Mouse (Mus musculus): ENCODE measurements around the gene Sh2b2. TPM values are rescaled to one million over a fixed set of nuclear protein-coding genes. Genes with fewer than 3 reads are reported as not detected.

Gene Sh2b2
- polyA plus RNA-seq, 1 experiment from 2014 or later = 2.6 TPM

DNA sequence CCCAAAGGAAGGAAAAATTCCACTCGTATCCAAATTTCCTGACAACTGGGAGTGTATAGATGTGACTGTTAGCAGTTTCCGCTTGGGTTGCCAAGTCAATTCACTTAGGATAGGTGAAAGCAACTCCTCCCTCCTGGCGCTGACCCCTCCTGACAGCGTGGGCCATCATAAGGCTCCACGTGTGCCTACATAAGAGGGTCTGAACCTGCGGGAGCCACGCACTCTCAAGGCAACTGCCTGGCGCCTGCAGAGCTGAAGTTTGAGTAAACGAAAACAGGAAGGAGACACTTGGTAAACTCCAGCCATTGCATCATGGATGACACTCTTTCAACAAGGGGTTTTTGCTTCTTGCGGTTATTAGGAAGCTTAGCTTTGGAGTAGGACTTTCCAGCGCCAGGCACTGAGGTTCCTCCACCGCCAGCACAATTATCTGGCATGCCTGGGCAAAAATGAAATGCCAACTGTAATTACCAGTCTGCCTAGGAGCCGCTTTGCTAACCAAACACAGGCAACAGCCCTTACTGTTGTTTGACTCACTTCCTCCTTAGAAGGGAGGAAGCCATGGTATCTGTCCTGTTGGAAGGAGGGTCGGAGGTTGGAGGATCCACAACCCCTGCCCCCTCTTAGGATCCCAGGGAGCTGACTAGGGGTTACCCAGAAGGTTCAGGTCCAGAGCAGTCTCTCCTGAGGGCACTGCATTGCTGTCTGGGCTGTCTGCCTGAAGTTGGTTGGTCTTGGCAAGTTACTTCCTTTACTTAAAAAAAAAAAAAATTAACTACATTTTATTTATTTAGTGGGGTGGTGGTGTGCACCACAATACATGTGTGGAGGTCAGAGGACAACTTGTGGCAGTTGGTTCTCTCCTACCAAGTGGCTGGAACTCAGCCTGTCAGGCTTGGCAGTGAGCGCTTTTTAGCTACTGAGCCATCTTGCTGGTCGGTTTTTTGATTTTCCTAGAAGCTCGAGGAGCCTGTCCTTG lies 74.7 kb downstream of the Sh2b2 start:
- Histone ChIP-seq H3K27ac (peak overlapping the region; percentile 73), H3K9me3 (replicated peaks) (peaks cover 6% of the 10 kb centered on the region; the same call in 1 of the 2 replicates), H3K4me1 (peaks cover 44% of the 10 kb centered on the region), H3K4me3 (peak overlapping the region; percentile 69), H3K36me3 (peaks cover 13% of the 10 kb centered on the region), H3K27me3 (replicated peaks) (no peaks in the 10 kb centered on the region), H3K4me2 (peak overlapping the region; percentile 96), H3K9ac (peak overlapping the region; percentile 76)
- peak; percentile 22 for ATAC-seq
- WGBS (ENCODE audit: insufficient replicate concordance) = 19% methylated on average over 17 of the region's 17 CpGs

DNA sequence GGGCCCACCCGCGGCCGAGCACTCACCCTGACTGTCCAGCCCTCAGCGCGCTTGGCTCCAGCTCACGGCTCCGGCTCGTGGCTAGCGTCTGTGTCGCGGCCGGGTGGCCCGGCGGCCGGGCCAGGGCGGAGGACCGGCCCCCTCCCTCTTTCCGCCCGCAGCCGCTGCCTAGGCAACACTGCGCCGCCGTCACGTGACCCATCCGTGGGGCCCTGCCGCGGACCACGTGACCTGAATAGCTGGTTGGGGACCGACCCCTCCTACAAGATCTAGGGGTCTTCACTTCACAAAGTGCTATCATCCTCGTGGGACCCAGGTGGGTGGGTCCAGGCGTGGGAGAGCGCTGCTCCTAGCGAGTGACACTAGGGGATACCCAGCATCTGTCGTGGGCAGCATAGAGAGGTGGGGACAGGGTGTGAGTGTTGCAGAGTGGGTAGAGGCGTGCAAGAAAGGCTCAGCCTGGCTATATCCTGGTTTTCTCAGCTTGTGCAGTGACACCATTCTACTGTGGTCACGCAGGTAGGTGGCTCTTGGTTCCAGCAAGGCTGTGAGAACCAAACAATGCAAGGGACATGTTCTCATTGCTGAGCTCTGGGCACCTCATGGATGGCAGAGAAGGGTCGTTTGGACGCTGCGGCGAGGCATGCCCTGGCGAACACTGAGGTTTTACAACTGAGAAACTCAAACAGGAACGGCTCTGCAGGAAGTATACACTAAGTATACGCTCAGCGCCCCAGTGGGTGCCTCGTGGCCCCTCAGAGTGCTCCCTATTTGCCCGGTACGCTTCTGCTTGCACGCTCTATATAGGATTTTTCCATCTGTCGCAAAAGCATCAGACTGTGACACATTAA lies 75.6 kb downstream of the Sh2b2 start, which contains the start of gene Orai2:
Gene Orai2 (minus strand): TSS at position 202 of the 851 bp plus-strand sequence.
- peak; percentile 79 for ATAC-seq
- H3K4me1 ChIP-seq = peaks cover 44% of the 10 kb centered on the region
- H3K9ac ChIP-seq = peak within 1 kb of the TSS; percentile 76
- WGBS (ENCODE audit: insufficient replicate concordance) = 3% methylated on average over 48 of the region's 49 CpGs
- peak within 1 kb of the TSS; percentile 69 for H3K4me3 ChIP-seq
- H3K36me3 ChIP-seq = peaks cover 13% of the 10 kb centered on the region
- peaks cover 6% of the 10 kb centered on the region; the same call in 1 of the 2 replicates for H3K9me3 ChIP-seq (replicated peaks)
- H3K27ac ChIP-seq = peak within 1 kb of the TSS; percentile 73
- H3K4me2 ChIP-seq = peak within 1 kb of the TSS; percentile 96
- no peaks in the 10 kb centered on the region for H3K27me3 ChIP-seq (replicated peaks)

DNA sequence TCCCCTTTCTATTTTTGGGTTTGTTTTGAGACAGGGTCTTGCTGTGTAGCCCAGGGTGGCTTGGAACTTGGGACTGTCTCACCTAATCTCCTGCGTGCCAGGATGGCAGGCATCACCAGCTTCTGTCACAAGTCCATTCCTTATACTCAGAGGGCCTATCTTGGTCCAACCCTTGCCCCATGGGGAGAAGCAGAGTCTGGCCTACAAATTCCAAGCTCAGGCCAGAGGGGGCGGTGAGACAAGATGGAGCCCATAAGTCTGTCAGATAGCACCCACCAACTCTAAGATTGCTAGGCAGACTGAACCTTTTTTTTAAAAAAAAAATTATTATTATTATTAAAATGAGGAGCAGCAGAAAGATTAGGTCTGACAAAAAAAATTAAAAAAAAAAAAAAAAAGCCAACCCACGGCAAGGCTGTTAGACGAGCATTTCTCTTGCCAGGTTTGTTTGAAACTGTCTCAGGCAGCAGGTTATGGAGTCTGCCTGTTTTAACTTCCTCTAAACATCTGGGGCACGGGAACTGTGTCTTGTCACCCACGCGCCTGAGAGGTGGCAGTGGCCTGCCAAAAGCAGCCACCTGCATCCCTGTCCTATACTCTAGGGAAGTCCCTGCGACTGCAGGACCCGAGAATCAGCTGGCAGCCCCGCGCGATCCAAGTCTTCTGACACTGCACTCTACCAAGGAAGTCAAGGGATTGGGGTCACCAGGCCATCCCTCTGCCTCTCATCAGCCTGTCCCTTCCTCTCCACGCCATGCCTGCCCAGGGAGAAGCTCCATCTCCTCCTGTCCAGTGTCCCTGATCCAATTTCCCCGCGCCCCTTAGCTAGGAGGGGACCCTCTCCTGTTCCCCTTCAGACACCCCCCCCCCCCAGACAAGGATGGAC lies 76.5 kb downstream of the Sh2b2 start:
- Histone ChIP-seq H3K27ac (peak overlapping the region; percentile 61), H3K4me1 (peaks cover 44% of the 10 kb centered on the region), H3K4me2 (peak overlapping the region; percentile 96), H3K4me3 (peak overlapping the region; percentile 69), H3K36me3 (peaks cover 15% of the 10 kb centered on the region), H3K9ac (peak overlapping the region; percentile 76), H3K27me3 (replicated peaks) (no peaks in the 10 kb centered on the region), H3K9me3 (replicated peaks) (peaks cover 6% of the 10 kb centered on the region; the same call in 1 of the 2 replicates)
- ATAC-seq = peak; percentile 47
- 9% methylated on average over 15 of the region's 15 CpGs for WGBS (ENCODE audit: insufficient replicate concordance)

Other genes starting within 250 kb of the Sh2b2 start
- gene Upk3b, start 208.1 kb downstream of the Sh2b2 start, polyA plus RNA-seq (2016; fragmentation: Nextera tagmentation; extraction: Ambion mirVana) = 6.9 TPM in 2 replicates
- gene Upk3bl, start 192.1 kb downstream of the Sh2b2 start, polyA plus RNA-seq (2016; fragmentation: Nextera tagmentation; extraction: Ambion mirVana) = 0.13 and 0.14 TPM in 2 replicates
- 1.5 and 1.6 TPM in 2 replicates for gene Rasa4, start 162.6 kb downstream of the Sh2b2 start, polyA plus RNA-seq (2016; fragmentation: Nextera tagmentation; extraction: Ambion mirVana)
- gene Polr2j, start 129.9 kb downstream of the Sh2b2 start, polyA plus RNA-seq (2016; fragmentation: Nextera tagmentation; extraction: Ambion mirVana) = 186 and 191 TPM in 2 replicates
- gene Lrwd1, start 110.5 kb downstream of the Sh2b2 start, polyA plus RNA-seq (2016; fragmentation: Nextera tagmentation; extraction: Ambion mirVana) = 53.4 and 54.5 TPM in 2 replicates
- 17.0 and 18.8 TPM in 2 replicates for gene Alkbh4, start 110.4 kb downstream of the Sh2b2 start, polyA plus RNA-seq (2016; fragmentation: Nextera tagmentation; extraction: Ambion mirVana)
- 4.4 and 6.7 TPM in 2 replicates for gene Orai2, start 75.8 kb downstream of the Sh2b2 start, polyA plus RNA-seq (2016; fragmentation: Nextera tagmentation; extraction: Ambion mirVana)
- 36.3 and 41.3 TPM in 2 replicates for gene Prkrip1, start 47.6 kb downstream of the Sh2b2 start, polyA plus RNA-seq (2016; fragmentation: Nextera tagmentation; extraction: Ambion mirVana)